Mouse (Mus musculus): ENCODE measurements at regions not wholly inside any gene's neighbourhood (a gene's known extent, or its start where the extent isn't known, plus 50 kb on each side); places are given as distances from the start of the nearest gene placed in this dataset.

DNA sequence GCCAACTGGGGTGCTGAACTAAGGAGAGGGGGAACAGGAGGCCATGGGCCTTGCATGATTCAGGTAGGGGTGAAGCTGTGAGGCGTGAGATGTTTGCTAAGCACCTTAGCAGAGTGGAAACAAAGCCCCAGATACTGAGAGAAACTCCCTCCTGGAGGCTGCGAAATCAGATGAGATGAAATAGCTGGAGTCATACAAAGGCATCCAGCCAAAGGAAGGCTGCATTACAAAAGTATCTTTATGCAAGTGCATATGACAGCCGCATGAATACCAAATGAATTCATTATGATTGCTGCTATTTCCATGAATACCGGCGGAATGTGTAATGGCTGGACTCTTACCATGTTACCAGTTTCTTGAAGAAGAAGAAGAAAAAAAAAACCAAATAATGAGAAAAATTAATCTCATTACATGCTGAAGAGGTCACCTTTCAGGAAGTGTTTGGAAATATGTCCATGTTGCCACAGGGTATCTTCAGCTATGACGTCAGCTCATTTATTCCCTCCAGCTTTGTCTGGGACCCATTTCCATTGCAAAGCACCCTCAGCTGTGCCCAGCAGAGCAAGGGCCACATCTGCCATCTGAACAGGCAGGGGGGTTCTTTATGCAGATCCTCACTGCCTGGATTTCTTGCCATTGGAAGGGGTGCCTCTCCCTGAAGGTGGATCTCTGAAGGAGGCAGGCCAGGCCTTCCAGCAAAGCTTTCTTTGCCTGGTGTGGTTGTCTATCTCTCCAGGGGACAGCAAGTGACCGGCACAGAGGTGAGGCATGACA is 551.7 kb upstream of the Mki67 start:
- no peak for TF ChIP-seq POLR2A (IDR thresholded peaks at IDR 0.05; ENCODE audit: borderline replicate concordance, extremely low read depth, low read depth, low read length)
- TF ChIP-seq CTCF (IDR thresholded peaks at IDR 0.05; ENCODE audit: insufficient read depth, low read length), result no peak
- no peaks in the 10 kb centered on the region for H3K4me1 ChIP-seq (ENCODE audit: control insufficient read depth, insufficient read depth, low read length)
- DNase-seq, result no peak
- 79% methylated on average over 7 of the region's 7 CpGs for WGBS
- no peak overlapping the region for H3K4me3 ChIP-seq (replicated peaks; ENCODE audit: extremely low read depth, low read depth, low read length)

DNA sequence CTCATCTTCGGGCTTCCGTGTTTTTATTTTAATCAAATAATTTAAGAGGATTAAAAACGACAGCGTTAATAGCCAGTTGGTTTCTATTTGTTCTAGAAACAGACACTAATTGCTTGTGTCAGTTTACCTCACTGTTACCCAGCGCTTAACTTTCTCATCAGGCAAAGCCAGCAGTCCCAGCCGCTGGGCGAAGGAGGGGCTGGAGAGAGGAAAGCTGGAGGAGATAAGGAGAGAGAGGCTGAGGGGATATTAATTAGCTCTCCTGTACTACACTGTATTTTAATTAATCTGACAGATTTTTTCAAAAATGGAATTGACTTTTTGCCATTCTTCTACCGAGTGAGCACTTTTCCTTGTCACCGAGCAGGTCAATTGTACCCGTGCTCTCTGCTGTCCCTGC is 559.5 kb upstream of the Mki67 start:
- Histone ChIP-seq H3K4me3 (replicated peaks; ENCODE audit: extremely low read depth, low read depth, low read length) (no peak overlapping the region), H3K4me1 (ENCODE audit: control insufficient read depth, insufficient read depth, low read length) (no peaks in the 10 kb centered on the region)
- DNase-seq, result no peak
- TF ChIP-seq POLR2A (IDR thresholded peaks at IDR 0.05; ENCODE audit: borderline replicate concordance, extremely low read depth, low read depth, low read length) (no peak), CTCF (IDR thresholded peaks at IDR 0.05; ENCODE audit: insufficient read depth, low read length) (no peak)
- 75% methylated on average over 10 of the region's 10 CpGs for WGBS

DNA sequence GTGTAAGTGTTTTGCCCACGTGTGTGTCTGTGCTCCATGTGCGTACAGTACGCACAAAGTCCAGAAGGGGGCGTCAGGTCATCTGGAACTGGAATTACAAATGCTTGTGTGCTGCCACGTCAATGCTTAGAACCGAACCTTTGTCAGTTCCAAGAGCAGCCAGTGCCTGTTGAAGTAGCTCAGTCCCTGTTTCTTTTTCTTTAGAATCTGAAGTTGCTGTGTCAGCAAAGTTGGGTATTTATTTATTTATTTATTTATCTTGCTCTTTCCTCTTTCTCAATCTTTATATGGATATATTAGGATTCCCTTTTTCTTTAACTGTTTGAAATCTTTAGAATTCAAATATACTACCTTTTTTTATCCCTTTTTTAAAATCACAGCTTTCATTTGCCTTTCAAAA is 567.6 kb upstream of the Mki67 start:
- DNase-seq, result no peak
- TF ChIP-seq POLR2A (IDR thresholded peaks at IDR 0.05; ENCODE audit: borderline replicate concordance, extremely low read depth, low read depth, low read length) (no peak), CTCF (IDR thresholded peaks at IDR 0.05; ENCODE audit: insufficient read depth, low read length) (no peak)
- H3K4me3 ChIP-seq (replicated peaks; ENCODE audit: extremely low read depth, low read depth, low read length), result no peak overlapping the region
- H3K4me1 ChIP-seq (ENCODE audit: control insufficient read depth, insufficient read depth, low read length), result no peaks in the 10 kb centered on the region
- 86% methylated on average over 6 of the region's 6 CpGs for WGBS

DNA sequence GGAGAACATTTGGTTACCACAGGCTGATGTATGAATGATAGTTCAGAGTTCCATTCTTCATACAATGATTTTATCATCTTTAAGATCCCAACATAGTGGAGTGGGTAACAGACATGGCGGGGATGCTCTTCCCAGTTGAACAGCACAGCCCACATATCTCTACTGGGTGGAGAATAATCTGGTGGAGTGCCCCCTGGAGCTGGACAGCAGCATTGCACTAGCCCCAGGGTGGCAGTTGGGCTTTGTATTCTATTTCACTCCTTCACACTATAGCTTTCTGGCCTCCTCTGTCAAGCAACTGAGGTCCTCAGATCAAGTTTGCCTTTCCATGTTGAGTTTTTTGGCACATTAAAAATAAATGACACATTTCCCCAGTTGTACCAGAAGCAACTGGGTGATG is 569.4 kb upstream of the Mki67 start:
- Histone ChIP-seq H3K4me3 (replicated peaks; ENCODE audit: extremely low read depth, low read depth, low read length) (no peak overlapping the region), H3K4me1 (ENCODE audit: control insufficient read depth, insufficient read depth, low read length) (no peaks in the 10 kb centered on the region)
- TF ChIP-seq CTCF (IDR thresholded peaks at IDR 0.05; ENCODE audit: insufficient read depth, low read length) (0 out of 2 replicates have a peak, but pooled peaks have one; percentile 6), POLR2A (IDR thresholded peaks at IDR 0.05; ENCODE audit: borderline replicate concordance, extremely low read depth, low read depth, low read length) (no peak)
- DNase-seq, result no peak
- WGBS, result 95% methylated on average over 1 of the region's 1 CpGs

DNA sequence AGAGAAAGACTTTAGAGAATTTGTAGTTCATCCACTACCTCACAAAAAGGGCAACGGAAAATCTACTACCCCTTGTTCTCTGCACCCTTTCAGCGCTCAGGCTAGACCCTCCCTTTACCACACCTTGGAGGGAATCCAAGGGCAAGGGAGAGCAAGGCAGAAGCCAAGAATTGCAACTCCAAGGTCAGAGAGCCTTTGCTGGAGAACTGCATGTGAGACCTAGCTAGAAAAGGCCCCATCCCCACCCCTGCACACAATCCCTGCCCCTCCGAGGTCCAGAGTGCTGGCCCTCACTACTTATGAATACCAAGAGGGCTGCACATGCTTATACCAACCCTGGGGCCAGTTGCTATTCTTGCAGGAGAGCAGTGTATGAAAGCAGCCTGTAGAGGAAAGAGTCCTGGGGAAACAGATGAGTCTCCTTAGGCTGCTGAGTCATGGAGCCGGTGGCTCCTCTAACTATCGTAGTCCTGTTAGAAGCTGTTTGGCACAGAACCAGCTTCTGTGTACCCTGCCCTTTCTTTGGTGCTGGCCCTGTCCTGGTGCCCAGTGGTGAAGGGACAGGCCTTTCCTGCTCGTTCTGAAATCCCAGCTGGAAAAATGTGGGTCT is 577.5 kb upstream of the Mki67 start:
- Histone ChIP-seq H3K4me3 (replicated peaks; ENCODE audit: extremely low read depth, low read depth, low read length) (no peak overlapping the region), H3K4me1 (ENCODE audit: control insufficient read depth, insufficient read depth, low read length) (no peaks in the 10 kb centered on the region)
- WGBS, result 40% methylated on average over 6 of the region's 6 CpGs
- no peak for DNase-seq
- no peak for TF ChIP-seq POLR2A (IDR thresholded peaks at IDR 0.05; ENCODE audit: borderline replicate concordance, extremely low read depth, low read depth, low read length)
- TF ChIP-seq CTCF (IDR thresholded peaks at IDR 0.05; ENCODE audit: insufficient read depth, low read length), result no peak

DNA sequence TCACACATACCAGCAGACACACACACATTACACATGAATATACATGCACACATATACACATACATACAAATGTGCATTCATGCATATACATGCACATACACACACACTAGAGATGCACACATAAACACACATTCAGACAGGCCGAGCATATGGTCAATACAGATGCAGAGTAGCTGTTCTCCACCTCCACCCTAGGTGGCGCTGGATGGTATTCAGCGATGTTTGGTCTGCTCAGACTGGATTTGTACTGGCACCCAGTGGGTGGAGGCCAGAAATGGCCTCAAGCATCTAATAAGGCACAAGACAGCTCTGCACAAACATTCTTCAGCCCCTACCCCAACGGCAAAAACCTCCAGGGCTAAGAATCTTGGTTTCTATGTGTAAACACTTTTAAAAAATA is 578.3 kb upstream of the Mki67 start:
- DNase-seq, result no peak
- H3K4me3 ChIP-seq (replicated peaks; ENCODE audit: extremely low read depth, low read depth, low read length), result no peak overlapping the region
- H3K4me1 ChIP-seq (ENCODE audit: control insufficient read depth, insufficient read depth, low read length), result no peaks in the 10 kb centered on the region
- 43% methylated on average over 4 of the region's 4 CpGs for WGBS
- TF ChIP-seq POLR2A (IDR thresholded peaks at IDR 0.05; ENCODE audit: borderline replicate concordance, extremely low read depth, low read depth, low read length) (no peak), CTCF (IDR thresholded peaks at IDR 0.05; ENCODE audit: insufficient read depth, low read length) (peak; percentile 31; the same call in 1 of the 2 replicates)

DNA sequence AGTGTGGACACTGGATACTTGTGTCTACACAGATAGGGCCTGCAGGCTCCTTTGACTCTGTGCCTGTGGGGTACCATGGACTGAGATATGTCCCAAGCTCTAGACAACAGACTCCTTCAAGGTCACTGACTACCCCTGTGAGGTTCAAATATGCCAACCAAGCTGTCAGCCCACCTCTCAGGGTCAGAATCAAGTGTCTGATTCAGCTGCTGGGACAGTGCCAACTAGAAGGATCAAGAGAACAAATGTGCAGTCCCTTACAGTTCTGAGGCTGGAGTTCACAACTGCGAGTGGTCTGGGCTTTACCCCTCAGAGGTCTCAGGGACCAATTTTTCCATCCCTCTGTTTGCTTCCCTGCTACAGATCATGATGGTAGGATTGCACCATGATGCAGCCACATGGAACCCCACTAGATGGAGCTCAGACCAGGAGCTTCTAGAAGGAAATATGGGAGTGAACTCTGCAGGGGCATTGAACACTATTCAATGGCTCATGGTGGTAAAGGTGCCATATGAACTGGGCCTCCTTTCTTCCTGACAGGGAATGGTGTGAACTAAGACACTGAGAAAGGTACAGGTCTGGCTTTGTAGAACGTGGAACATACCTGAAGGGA is 581.8 kb upstream of the Mki67 start:
- no peak for DNase-seq

DNA sequence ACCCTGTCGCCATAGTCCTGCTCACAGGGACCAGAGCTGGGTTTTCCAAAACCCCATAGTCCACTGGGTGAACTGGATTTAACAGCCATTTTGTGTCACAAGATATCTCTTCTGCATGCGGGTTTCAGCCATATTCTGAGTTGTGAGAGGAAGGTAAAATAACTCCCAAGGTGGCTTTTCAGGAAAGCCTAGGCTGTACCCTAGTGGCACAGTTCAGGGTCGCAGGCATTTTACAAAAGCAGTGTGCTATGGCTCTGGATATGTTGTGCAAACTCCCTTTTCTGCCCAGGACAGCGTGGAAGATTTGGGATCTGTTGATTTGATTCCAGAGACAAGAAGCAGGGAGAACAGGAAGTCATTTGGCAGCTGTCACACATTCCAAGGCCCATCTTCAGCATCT is 588.3 kb upstream of the Mgmt start:
- WGBS, result 67% methylated on average over 4 of the region's 4 CpGs
- TF ChIP-seq CTCF (IDR thresholded peaks at IDR 0.05; ENCODE audit: insufficient read depth, low read length), result no peak
- no peak for TF ChIP-seq POLR2A (IDR thresholded peaks at IDR 0.05; ENCODE audit: borderline replicate concordance, extremely low read depth, low read depth, low read length)
- no peaks in the 10 kb centered on the region for H3K4me1 ChIP-seq (ENCODE audit: control insufficient read depth, insufficient read depth, low read length)
- no peak for DNase-seq
- H3K4me3 ChIP-seq (replicated peaks; ENCODE audit: extremely low read depth, low read depth, low read length), result no peak overlapping the region

More for the DNA sequence above, 581.8 kb upstream of the Mki67 start:
- WGBS, result 57% methylated on average over 2 of the region's 2 CpGs
- Histone ChIP-seq H3K4me1 (ENCODE audit: control insufficient read depth, insufficient read depth, low read length) (no peaks in the 10 kb centered on the region), H3K4me3 (replicated peaks; ENCODE audit: extremely low read depth, low read depth, low read length) (no peak overlapping the region)
- no peak for TF ChIP-seq POLR2A (IDR thresholded peaks at IDR 0.05; ENCODE audit: borderline replicate concordance, extremely low read depth, low read depth, low read length)
- TF ChIP-seq CTCF (IDR thresholded peaks at IDR 0.05; ENCODE audit: insufficient read depth, low read length), result no peak

DNA sequence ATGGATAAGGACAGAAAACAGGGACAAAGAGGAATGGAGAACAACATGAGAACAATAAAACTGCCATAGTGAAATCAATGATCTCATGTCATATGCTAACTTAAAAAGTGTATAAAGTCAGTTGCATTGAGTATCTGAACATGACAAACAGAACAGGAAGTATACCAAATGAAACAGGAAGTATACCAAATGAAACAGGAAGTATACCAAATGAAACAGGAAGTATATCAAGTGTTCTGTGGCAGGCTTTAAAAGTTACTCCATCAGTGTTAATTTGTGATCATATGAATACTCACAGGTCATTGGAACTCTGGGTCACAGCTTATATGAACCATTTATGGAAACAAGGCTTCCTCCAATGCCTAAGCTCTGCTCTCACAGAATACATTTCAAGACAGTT is 585.6 kb upstream of the Mgmt start:
- no peak overlapping the region for H3K4me3 ChIP-seq (replicated peaks; ENCODE audit: extremely low read depth, low read depth, low read length)
- DNase-seq, result no peak
- TF ChIP-seq CTCF (IDR thresholded peaks at IDR 0.05; ENCODE audit: insufficient read depth, low read length), result no peak
- TF ChIP-seq POLR2A (IDR thresholded peaks at IDR 0.05; ENCODE audit: borderline replicate concordance, extremely low read depth, low read depth, low read length), result no peak
- H3K4me1 ChIP-seq (ENCODE audit: control insufficient read depth, insufficient read depth, low read length), result no peaks in the 10 kb centered on the region

All from lung, adult 2 months (tissue).